Mouse (Mus musculus): Measurements from ENCODE around the gene Sh2d3c. TPM values are rescaled to one million over a fixed set of nuclear protein-coding genes. Genes with fewer than 3 reads are reported as not detected.
A peak's percentile ranks its signal among the peaks of the same experiment; 100 is the strongest.

Sh2d3c gene
- polyA plus RNA-seq, 1 experiment from 2014 or later, result 29.1 TPM

- no peak overlapping the region for H3K4me2 ChIP-seq (replicated peaks)
- no peaks in the 10 kb centered on the region for H3K27me3 ChIP-seq
- H3K9ac ChIP-seq, result no peak overlapping the region
- H3K4me1 ChIP-seq, result no peaks in the 10 kb centered on the region
- ATAC-seq (ENCODE audit: insufficient number of reproducible peaks, insufficient read depth, low FRiP score, low TSS enrichment), result no peak
- H3K36me3 ChIP-seq, result peaks cover 38% of the 10 kb centered on the region
- H3K27ac ChIP-seq, result no peak overlapping the region
- no peak overlapping the region for H3K4me3 ChIP-seq
- no peaks in the 10 kb centered on the region for H3K9me3 ChIP-seq
- WGBS, result 90% methylated on average over 14 of the region's 14 CpGs
These were observed 19.7 kb upstream of the Sh2d3c start for GRCm38 (mm10) chr2:32700966-32701743.

GRCm38 (mm10) chr2:32703046-32703445, 17.8 kb upstream of the Sh2d3c start:
- ATAC-seq (ENCODE audit: insufficient number of reproducible peaks, insufficient read depth, low FRiP score, low TSS enrichment), result no peak
- H3K9me3 ChIP-seq, result no peaks in the 10 kb centered on the region
- no peaks in the 10 kb centered on the region for H3K27me3 ChIP-seq
- H3K36me3 ChIP-seq, result peaks cover 56% of the 10 kb centered on the region
- no peak overlapping the region for H3K27ac ChIP-seq
- H3K4me2 ChIP-seq (replicated peaks), result no peak overlapping the region
- no peak overlapping the region for H3K9ac ChIP-seq
- 91% methylated on average over 8 of the region's 8 CpGs for WGBS
- H3K4me3 ChIP-seq, result no peak overlapping the region
- H3K4me1 ChIP-seq, result no peaks in the 10 kb centered on the region

- 89% methylated on average over 2 of the region's 2 CpGs for WGBS
- Histone ChIP-seq H3K36me3 (peaks cover 65% of the 10 kb centered on the region), H3K4me3 (no peak within 1 kb of the TSS), H3K4me1 (no peaks in the 10 kb centered on the region), H3K27me3 (no peaks in the 10 kb centered on the region), H3K4me2 (replicated peaks) (no peak within 1 kb of the TSS), H3K27ac (no peak within 1 kb of the TSS), H3K9ac (no peak within 1 kb of the TSS), H3K9me3 (no peaks in the 10 kb centered on the region)
- ATAC-seq (ENCODE audit: insufficient number of reproducible peaks, insufficient read depth, low FRiP score, low TSS enrichment), result no peak
These were observed 16.8 kb upstream of the Sh2d3c start, which contains the start of gene Fpgs for GRCm38 (mm10) chr2:32704021-32704421. Gene Fpgs (minus strand): TSS chr2:32704145.

- Histone ChIP-seq H3K4me1 (no peaks in the 10 kb centered on the region), H3K4me2 (replicated peaks) (no peak overlapping the region), H3K36me3 (peaks cover 75% of the 10 kb centered on the region), H3K27me3 (no peaks in the 10 kb centered on the region), H3K9me3 (no peaks in the 10 kb centered on the region), H3K27ac (no peak overlapping the region), H3K9ac (no peak overlapping the region), H3K4me3 (no peak overlapping the region)
- no peak for ATAC-seq (ENCODE audit: insufficient number of reproducible peaks, insufficient read depth, low FRiP score, low TSS enrichment)
- WGBS, result 88% methylated on average over 7 of the region's 7 CpGs
These were observed 15.8 kb upstream of the Sh2d3c start for GRCm38 (mm10) chr2:32705018-32705417.

GRCm38 (mm10) chr2:32706971-32707370, 13.9 kb upstream of the Sh2d3c start:
- Histone ChIP-seq H3K36me3 (peaks cover 87% of the 10 kb centered on the region), H3K4me2 (replicated peaks) (no peak overlapping the region), H3K27ac (no peak overlapping the region), H3K4me1 (peaks cover 9% of the 10 kb centered on the region), H3K9me3 (no peaks in the 10 kb centered on the region), H3K9ac (no peak overlapping the region), H3K4me3 (no peak overlapping the region), H3K27me3 (no peaks in the 10 kb centered on the region)
- WGBS, result 95% methylated on average over 6 of the region's 6 CpGs
- ATAC-seq (ENCODE audit: insufficient number of reproducible peaks, insufficient read depth, low FRiP score, low TSS enrichment), result no peak

- Histone ChIP-seq H3K27ac (no peak overlapping the region), H3K36me3 (peaks cover 73% of the 10 kb centered on the region), H3K9ac (no peak overlapping the region), H3K4me3 (no peak overlapping the region), H3K4me2 (replicated peaks) (no peak overlapping the region), H3K27me3 (no peaks in the 10 kb centered on the region), H3K9me3 (no peaks in the 10 kb centered on the region), H3K4me1 (peaks cover 10% of the 10 kb centered on the region)
- no peak for ATAC-seq (ENCODE audit: insufficient number of reproducible peaks, insufficient read depth, low FRiP score, low TSS enrichment)
- WGBS, result 47% methylated on average over 3 of the region's 3 CpGs
These were observed 12.2 kb upstream of the Sh2d3c start for GRCm38 (mm10) chr2:32708643-32709042.

GRCm38 (mm10) chr2:32709521-32710137, 11.2 kb upstream of the Sh2d3c start:
- WGBS, result 93% methylated on average over 20 of the region's 20 CpGs
- no peak overlapping the region for H3K4me2 ChIP-seq (replicated peaks)
- no peaks in the 10 kb centered on the region for H3K9me3 ChIP-seq
- no peak overlapping the region for H3K27ac ChIP-seq
- H3K36me3 ChIP-seq, result peaks cover 64% of the 10 kb centered on the region
- H3K4me1 ChIP-seq, result peaks cover 19% of the 10 kb centered on the region
- no peaks in the 10 kb centered on the region for H3K27me3 ChIP-seq
- H3K4me3 ChIP-seq, result no peak overlapping the region
- ATAC-seq (ENCODE audit: insufficient number of reproducible peaks, insufficient read depth, low FRiP score, low TSS enrichment), result no peak
- H3K9ac ChIP-seq, result no peak overlapping the region

GRCm38 (mm10) chr2:32710425-32710824, 10.4 kb upstream of the Sh2d3c start:
- H3K27me3 ChIP-seq, result no peaks in the 10 kb centered on the region
- peaks cover 56% of the 10 kb centered on the region for H3K36me3 ChIP-seq
- no peaks in the 10 kb centered on the region for H3K9me3 ChIP-seq
- ATAC-seq (ENCODE audit: insufficient number of reproducible peaks, insufficient read depth, low FRiP score, low TSS enrichment), result no peak
- H3K4me1 ChIP-seq, result peaks cover 25% of the 10 kb centered on the region
- H3K4me3 ChIP-seq, result no peak overlapping the region
- 92% methylated on average over 5 of the region's 5 CpGs for WGBS
- no peak overlapping the region for H3K9ac ChIP-seq
- H3K27ac ChIP-seq, result no peak overlapping the region
- H3K4me2 ChIP-seq (replicated peaks), result no peak overlapping the region

- WGBS, result 29% methylated on average over 9 of the region's 9 CpGs
- no peak for ATAC-seq (ENCODE audit: insufficient number of reproducible peaks, insufficient read depth, low FRiP score, low TSS enrichment)
- Histone ChIP-seq H3K27me3 (no peaks in the 10 kb centered on the region), H3K9me3 (no peaks in the 10 kb centered on the region), H3K27ac (peak overlapping the region; percentile 98; the same call in 1 of the 2 replicates), H3K36me3 (peaks cover 45% of the 10 kb centered on the region), H3K4me1 (peaks cover 25% of the 10 kb centered on the region), H3K4me2 (replicated peaks) (peak overlapping the region; percentile 85), H3K9ac (peak overlapping the region; percentile 85), H3K4me3 (peak overlapping the region; percentile 93)
These were observed 9.4 kb upstream of the Sh2d3c start for GRCm38 (mm10) chr2:32711301-32712056.

- peak overlapping the region; percentile 98 for H3K27ac ChIP-seq
- no peaks in the 10 kb centered on the region for H3K27me3 ChIP-seq
- ATAC-seq (ENCODE audit: insufficient number of reproducible peaks, insufficient read depth, low FRiP score, low TSS enrichment), result peak; percentile 50
- peaks cover 39% of the 10 kb centered on the region for H3K36me3 ChIP-seq
- no peaks in the 10 kb centered on the region for H3K9me3 ChIP-seq
- H3K9ac ChIP-seq, result peak overlapping the region; percentile 85
- H3K4me3 ChIP-seq, result peak overlapping the region; percentile 93
- peaks cover 25% of the 10 kb centered on the region for H3K4me1 ChIP-seq
- under 1% methylated on average over 41 of the region's 41 CpGs for WGBS
- peak overlapping the region; percentile 85 for H3K4me2 ChIP-seq (replicated peaks)
These were observed 8.7 kb upstream of the Sh2d3c start for GRCm38 (mm10) chr2:32712108-32712551.

- Histone ChIP-seq H3K9me3 (no peaks in the 10 kb centered on the region), H3K27me3 (no peaks in the 10 kb centered on the region), H3K4me2 (replicated peaks) (peak overlapping the region; percentile 85), H3K27ac (peak overlapping the region; percentile 98), H3K36me3 (peaks cover 36% of the 10 kb centered on the region), H3K4me1 (peaks cover 25% of the 10 kb centered on the region), H3K9ac (peak overlapping the region; percentile 85), H3K4me3 (peak overlapping the region; percentile 93)
- WGBS, result under 1% methylated on average over 41 of the region's 44 CpGs
- ATAC-seq (ENCODE audit: insufficient number of reproducible peaks, insufficient read depth, low FRiP score, low TSS enrichment), result peak; percentile 87
These were observed 8.3 kb upstream of the Sh2d3c start for GRCm38 (mm10) chr2:32712586-32712933.

All from embryonic facial prominence, embryonic 12.5 days (tissue).